Mouse (Mus musculus): ENCODE measurements at regions not wholly inside any gene's neighbourhood (a gene's known extent, or its start where the extent isn't known, plus 50 kb on each side); places are given as distances from the start of the nearest gene placed in this dataset.

GRCm38 (mm10) chr10:98324591-98324990 is 589.6 kb upstream of the Atp2b1 start:
- TF ChIP-seq CTCF (IDR thresholded peaks at IDR 0.05; ENCODE audit: low read depth) (no peak), EP300 (optimal IDR thresholded peaks at IDR 0.05) (no peak)
